Mouse (Mus musculus) forebrain, embryonic 10.5 days (tissue): ENCODE measurements at regions not wholly inside any gene's neighbourhood (a gene's known extent, or its start where the extent isn't known, plus 50 kb on each side); places are given as distances from the start of the nearest gene placed in this dataset.

Experiments used
- DNase-seq: peaks from one replicate; pipeline ENCODE4 v3.0.0-alpha.2; 2017; ENCODE audit warnings: low spot score; ENCODE audit errors: extremely low spot score
- H3K27ac ChIP-seq: fragments of 300-500 bp; sonication (generic); 2 replicates; pipeline ENCODE4 v1.5.1; 2016; ENCODE audit warnings: mild to moderate bottlenecking
- H3K27me3 ChIP-seq: fragments of 300-500 bp; sonication (generic); 2 replicates; pipeline ENCODE4 v1.6.1; 2016; ENCODE audit warnings: mild to moderate bottlenecking; ENCODE audit not compliant: poor library complexity, severe bottlenecking
- H3K36me3 ChIP-seq: fragments of 300-500 bp; sonication (generic); replicated peaks from 2 replicates; pipeline ENCODE4 v1.6.1; 2016; ENCODE audit warnings: mild to moderate bottlenecking, moderate library complexity
- H3K4me1 ChIP-seq: fragments of 300-500 bp; sonication (generic); 2 replicates; pipeline ENCODE4 v1.6.1; 2016
- H3K4me3 ChIP-seq: fragments of 300-500 bp; sonication (generic); 2 replicates; pipeline ENCODE4 v1.5.1; 2016; ENCODE audit warnings: mild to moderate bottlenecking, moderate library complexity
- H3K9me3 ChIP-seq: fragments of 300-500 bp; sonication (generic); 2 replicates; pipeline ENCODE4 v1.6.1; 2016; ENCODE audit warnings: mild to moderate bottlenecking, moderate library complexity
- WGBS: fragments of 180-500 bp; shearing (Covaris S2); methylation state at CpG from one replicate; pipeline ENCODE4 v1.1.7; 2016; 5-methylcytosine and 5-hydroxymethylcytosine counted together

DNA sequence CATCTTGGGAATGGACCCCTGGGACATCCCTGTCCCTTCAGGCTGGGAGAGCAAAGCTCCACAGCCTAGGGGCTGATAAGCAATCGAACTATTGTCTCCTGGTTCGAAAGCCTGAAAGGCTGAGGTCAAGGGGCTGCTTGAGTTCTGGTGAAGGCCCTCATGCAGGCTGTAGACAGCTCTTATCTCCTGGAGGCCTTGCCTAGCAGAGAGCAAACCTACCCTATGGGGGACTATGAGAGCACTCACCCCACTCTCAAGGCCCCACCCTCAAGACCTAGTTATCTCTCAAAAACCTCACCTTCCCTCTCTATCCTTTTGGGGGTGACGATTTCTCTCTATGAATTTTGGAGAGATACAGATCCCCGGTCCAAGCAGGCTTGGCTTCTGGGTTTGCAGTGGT is 92.8 kb downstream of the Gadd45g start:
- Histone ChIP-seq H3K27me3 (0 out of 2 replicates have a peak, but pooled peaks cover 9% of the 10 kb centered on the region), H3K9me3 (no peaks in the 10 kb centered on the region), H3K4me3 (no peak overlapping the region), H3K27ac (no peak overlapping the region), H3K4me1 (peaks cover 11% of the 10 kb centered on the region; the same call in 1 of the 2 replicates), H3K36me3 (no peaks in the 10 kb centered on the region)
- DNase-seq = no peak
- WGBS = 87% methylated on average over 4 of the region's 4 CpGs

DNA sequence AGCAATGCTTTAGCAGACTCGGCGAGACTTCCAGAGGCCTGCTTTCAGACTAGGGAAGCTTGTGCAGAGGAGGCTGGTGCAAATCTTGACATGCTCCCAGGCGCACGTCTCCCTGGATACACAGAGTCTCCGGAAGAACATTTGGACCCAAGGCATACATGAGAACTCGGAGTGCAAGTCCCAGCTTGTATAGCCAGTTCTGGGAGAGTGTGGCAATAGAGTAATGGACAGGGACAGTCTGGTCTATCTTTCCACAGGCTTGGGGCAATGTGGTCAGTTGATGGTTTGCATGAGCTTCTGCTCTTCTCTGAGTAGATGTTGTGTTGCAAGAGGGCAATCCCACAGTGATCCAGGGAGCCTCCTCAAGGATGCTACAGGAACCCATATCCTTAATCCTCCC is 93.2 kb downstream of the Gadd45g start:
- no peaks in the 10 kb centered on the region for H3K9me3 ChIP-seq
- H3K4me1 ChIP-seq = peaks cover 11% of the 10 kb centered on the region; the same call in 1 of the 2 replicates
- no peak overlapping the region for H3K27ac ChIP-seq
- H3K27me3 ChIP-seq = 0 out of 2 replicates have a peak, but pooled peaks cover 12% of the 10 kb centered on the region
- 93% methylated on average over 6 of the region's 6 CpGs for WGBS
- DNase-seq = no peak
- H3K4me3 ChIP-seq = no peak overlapping the region
- no peaks in the 10 kb centered on the region for H3K36me3 ChIP-seq

- WGBS = 76% methylated on average over 3 of the region's 3 CpGs
- Histone ChIP-seq H3K4me3 (no peak overlapping the region), H3K27me3 (peaks cover 20% of the 10 kb centered on the region), H3K27ac (peak overlapping the region; percentile 48; the same call in 1 of the 2 replicates), H3K9me3 (no peaks in the 10 kb centered on the region), H3K36me3 (no peaks in the 10 kb centered on the region), H3K4me1 (peaks cover 25% of the 10 kb centered on the region)
- DNase-seq = no peak
These were observed 99.7 kb downstream of the Gadd45g start for GRCm38 (mm10) chr13:51946171-51946570.

- Histone ChIP-seq H3K9me3 (no peaks in the 10 kb centered on the region), H3K4me1 (peaks cover 23% of the 10 kb centered on the region), H3K27ac (no peak overlapping the region), H3K36me3 (no peaks in the 10 kb centered on the region), H3K4me3 (no peak overlapping the region), H3K27me3 (peaks cover 24% of the 10 kb centered on the region)
- no peak for DNase-seq
- 87% methylated on average over 3 of the region's 3 CpGs for WGBS
These were observed 102.4 kb downstream of the Gadd45g start for GRCm38 (mm10) chr13:51948896-51949295.

GRCm38 (mm10) chr13:51951506-51952038 is 105.1 kb downstream of the Gadd45g start:
- peaks cover 19% of the 10 kb centered on the region for H3K4me1 ChIP-seq
- 91% methylated on average over 7 of the region's 7 CpGs for WGBS
- no peak overlapping the region for H3K4me3 ChIP-seq
- peaks cover 19% of the 10 kb centered on the region; the same call in 1 of the 2 replicates for H3K27me3 ChIP-seq
- no peak for DNase-seq
- H3K36me3 ChIP-seq = no peaks in the 10 kb centered on the region
- H3K9me3 ChIP-seq = no peaks in the 10 kb centered on the region
- 0 out of 2 replicates have a peak overlapping the region, but pooled peaks have one; percentile 25 for H3K27ac ChIP-seq

GRCm38 (mm10) chr13:51953084-51953483 is 106.6 kb downstream of the Gadd45g start:
- no peaks in the 10 kb centered on the region for H3K9me3 ChIP-seq
- peaks cover 19% of the 10 kb centered on the region for H3K4me1 ChIP-seq
- peaks cover 10% of the 10 kb centered on the region; the same call in 1 of the 2 replicates for H3K27me3 ChIP-seq
- no peaks in the 10 kb centered on the region for H3K36me3 ChIP-seq
- no peak for DNase-seq
- H3K4me3 ChIP-seq = no peak overlapping the region
- H3K27ac ChIP-seq = no peak overlapping the region
- WGBS = 86% methylated on average over 4 of the region's 4 CpGs

DNA sequence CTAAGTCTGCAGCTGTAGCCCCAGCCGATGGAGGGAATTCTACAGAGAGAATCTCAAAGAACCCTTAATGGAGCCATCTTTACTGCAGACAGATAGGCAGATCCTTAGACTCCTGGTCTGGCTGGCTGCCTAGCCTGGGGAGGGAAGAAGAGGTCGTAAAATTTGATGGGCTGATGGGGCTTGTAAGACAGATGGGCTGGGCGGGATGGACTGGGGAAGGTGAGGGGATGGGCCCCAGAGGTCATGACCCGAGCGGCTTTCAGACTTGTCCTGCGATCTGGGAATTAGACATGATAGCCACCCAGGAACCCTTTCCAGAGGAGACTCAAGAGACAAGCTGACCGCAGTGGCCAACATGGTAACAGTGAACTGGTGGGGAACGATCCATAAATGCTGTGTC is 107.1 kb downstream of the Gadd45g start:
- peaks cover 19% of the 10 kb centered on the region for H3K4me1 ChIP-seq

GRCm38 (mm10) chr13:51957101-51957500 is 110.6 kb downstream of the Gadd45g start:
- no peaks in the 10 kb centered on the region for H3K9me3 ChIP-seq
- WGBS = 90% methylated on average over 8 of the region's 8 CpGs
- peaks cover 5% of the 10 kb centered on the region; the same call in 1 of the 2 replicates for H3K4me1 ChIP-seq
- H3K36me3 ChIP-seq = no peaks in the 10 kb centered on the region
- H3K27me3 ChIP-seq = peaks cover 7% of the 10 kb centered on the region; the same call in 1 of the 2 replicates
- no peak for DNase-seq
- no peak overlapping the region for H3K4me3 ChIP-seq
- H3K27ac ChIP-seq = no peak overlapping the region

More for the DNA sequence above, 107.1 kb downstream of the Gadd45g start:
- DNase-seq = no peak
- Histone ChIP-seq H3K36me3 (no peaks in the 10 kb centered on the region), H3K27me3 (peaks cover 10% of the 10 kb centered on the region; the same call in 1 of the 2 replicates), H3K27ac (no peak overlapping the region), H3K4me3 (no peak overlapping the region), H3K9me3 (no peaks in the 10 kb centered on the region)
- 80% methylated on average over 8 of the region's 8 CpGs for WGBS

DNA sequence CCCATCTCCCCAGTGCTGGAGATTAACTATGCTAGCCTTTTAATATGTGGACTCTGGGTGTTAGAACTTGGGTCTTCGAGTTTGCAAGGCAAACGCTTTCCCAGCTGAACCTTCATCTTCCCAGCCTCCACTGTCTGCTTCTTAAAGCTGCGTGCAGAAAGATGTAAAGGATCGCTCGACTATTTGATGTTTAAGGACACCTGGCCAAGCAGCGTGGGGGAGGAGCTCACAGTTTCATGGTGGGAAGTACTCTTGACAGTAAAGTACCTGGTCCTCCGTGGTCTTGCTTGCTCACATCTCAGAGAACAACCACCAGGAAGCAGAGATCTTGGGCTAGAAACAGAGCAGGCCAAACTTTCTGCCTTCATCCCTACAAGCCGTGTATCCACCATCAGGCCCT is 113.1 kb downstream of the Gadd45g start:
- Histone ChIP-seq H3K27ac (no peak overlapping the region), H3K4me3 (no peak overlapping the region), H3K36me3 (no peaks in the 10 kb centered on the region), H3K27me3 (no peaks in the 10 kb centered on the region), H3K4me1 (peaks cover 15% of the 10 kb centered on the region), H3K9me3 (no peaks in the 10 kb centered on the region)
- 90% methylated on average over 8 of the region's 8 CpGs for WGBS
- no peak for DNase-seq

- WGBS = 91% methylated on average over 4 of the region's 4 CpGs
- no peaks in the 10 kb centered on the region for H3K9me3 ChIP-seq
These were observed 113.8 kb downstream of the Gadd45g start for GRCm38 (mm10) chr13:51960262-51960661.

DNA sequence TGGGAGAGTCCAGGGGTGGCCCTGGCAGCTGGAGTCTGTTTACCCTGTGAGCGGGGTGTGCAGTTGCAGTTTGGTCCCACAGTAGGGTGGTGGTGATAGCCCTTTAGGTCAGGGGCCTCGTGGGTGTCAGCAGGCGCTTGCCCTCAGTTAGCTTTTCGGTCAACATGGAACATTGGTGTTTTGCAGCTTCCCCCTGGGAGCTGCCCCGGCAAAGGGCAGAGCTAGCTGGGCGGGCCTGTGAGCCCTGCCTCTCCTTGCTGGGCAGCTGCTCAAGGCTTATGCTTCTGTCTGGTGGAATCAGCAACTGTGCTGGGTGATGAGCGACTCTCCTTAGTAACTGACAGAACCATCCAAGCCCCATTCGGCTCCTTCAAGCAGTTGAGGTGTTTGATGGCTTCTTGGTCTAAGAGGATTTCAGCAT is 115.7 kb downstream of the Gadd45g start:
- H3K27ac ChIP-seq = 0 out of 2 replicates have a peak overlapping the region, but pooled peaks have one; percentile 25
- H3K36me3 ChIP-seq = no peaks in the 10 kb centered on the region
- H3K4me1 ChIP-seq = peaks cover 23% of the 10 kb centered on the region
- H3K4me3 ChIP-seq = no peak overlapping the region
- no peaks in the 10 kb centered on the region for H3K27me3 ChIP-seq
- H3K9me3 ChIP-seq = no peaks in the 10 kb centered on the region
- DNase-seq = no peak
- WGBS = 84% methylated on average over 8 of the region's 8 CpGs

More at GRCm38 (mm10) chr13:51960262-51960661, 113.8 kb downstream of the Gadd45g start:
- Histone ChIP-seq H3K4me3 (no peak overlapping the region), H3K36me3 (no peaks in the 10 kb centered on the region), H3K27ac (no peak overlapping the region; the same call in 1 of the 2 replicates), H3K4me1 (peaks cover 20% of the 10 kb centered on the region), H3K27me3 (no peaks in the 10 kb centered on the region)
- DNase-seq = no peak

DNA sequence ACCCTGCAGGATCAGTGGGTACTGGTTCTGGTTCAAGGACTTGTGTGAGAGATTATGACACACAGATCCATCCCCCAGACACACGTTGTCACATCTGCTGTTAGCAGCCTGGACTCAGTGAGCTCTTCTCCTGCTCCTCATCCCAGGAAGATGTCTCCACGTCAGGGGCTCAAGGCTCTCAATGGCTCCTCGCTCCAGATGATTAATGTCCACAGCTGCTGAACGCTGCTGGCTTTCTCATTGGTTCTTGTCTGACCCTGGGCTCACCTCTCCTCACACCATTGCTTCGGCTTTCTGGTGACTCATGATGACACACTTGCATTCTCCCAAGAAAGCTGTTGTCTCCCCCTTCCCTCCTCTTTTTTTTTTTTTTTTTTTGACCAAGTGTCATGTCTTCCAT is 116.2 kb downstream of the Gadd45g start:
- Histone ChIP-seq H3K4me1 (peaks cover 23% of the 10 kb centered on the region), H3K36me3 (no peaks in the 10 kb centered on the region), H3K4me3 (no peak overlapping the region), H3K9me3 (no peaks in the 10 kb centered on the region), H3K27me3 (no peaks in the 10 kb centered on the region), H3K27ac (no peak overlapping the region)
- 78% methylated on average over 5 of the region's 5 CpGs for WGBS
- no peak for DNase-seq

DNA sequence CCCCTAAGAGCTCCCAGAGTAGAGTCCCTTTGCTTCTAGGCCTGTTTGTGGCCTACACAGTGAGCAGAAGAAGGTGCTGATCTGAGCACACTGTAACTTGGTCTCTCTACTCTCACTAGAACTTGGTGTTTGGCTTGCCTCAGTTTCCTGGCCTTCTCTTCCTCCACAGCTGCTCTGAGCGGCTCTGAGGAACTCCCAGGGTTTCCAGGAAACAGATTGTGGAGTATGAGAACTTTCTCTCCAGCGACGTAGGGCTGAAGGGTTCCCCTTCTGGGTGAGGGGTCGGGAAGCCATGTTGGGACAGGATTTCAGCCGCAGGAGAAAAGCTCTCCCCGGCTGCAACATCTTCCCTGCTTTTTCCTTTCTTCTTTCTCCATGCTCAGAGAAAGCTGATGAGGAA is 117.5 kb downstream of the Gadd45g start:
- peak overlapping the region; percentile 78 for H3K27ac ChIP-seq
- no peak for DNase-seq
- no peaks in the 10 kb centered on the region for H3K27me3 ChIP-seq
- H3K4me3 ChIP-seq = no peak overlapping the region
- peaks cover 23% of the 10 kb centered on the region for H3K4me1 ChIP-seq
- 78% methylated on average over 6 of the region's 6 CpGs for WGBS
- no peaks in the 10 kb centered on the region for H3K36me3 ChIP-seq
- no peaks in the 10 kb centered on the region for H3K9me3 ChIP-seq
